Mouse (Mus musculus): Measurements from ENCODE around the gene Map3k5.

Map3k5 gene

DNA sequence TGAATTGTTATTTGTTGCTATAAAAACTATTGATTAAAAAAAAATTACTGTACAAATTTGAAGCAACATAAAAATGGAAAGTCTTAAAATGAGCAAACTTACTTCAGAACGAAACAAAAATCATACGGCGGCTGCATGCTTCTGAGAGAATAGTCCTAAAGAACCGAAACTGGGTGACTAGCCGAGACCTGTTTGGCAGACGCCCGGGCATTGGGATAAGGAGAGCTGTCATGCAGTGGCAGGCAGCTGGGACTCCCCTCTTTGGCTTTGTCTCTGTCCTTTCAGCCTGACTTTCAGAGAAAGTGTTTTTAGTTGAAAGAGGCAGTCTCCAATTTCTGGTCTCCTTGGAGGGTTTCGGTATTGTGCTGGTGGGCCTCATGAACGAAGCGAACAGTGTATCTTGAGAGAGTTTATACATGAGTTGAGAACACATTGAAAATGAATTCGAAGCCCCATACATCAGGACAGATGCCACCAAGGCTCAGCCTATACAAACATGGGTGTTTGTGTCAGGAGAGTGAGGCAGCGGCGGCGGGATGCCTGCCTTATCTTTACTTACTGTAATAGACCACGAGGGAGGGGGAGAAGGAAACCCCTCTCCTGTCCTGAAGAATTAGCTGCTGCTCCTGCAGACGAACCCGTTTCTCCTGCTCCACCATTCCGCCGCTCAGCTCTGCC, 235.8 kb downstream of the Map3k5 start:
- DNase-seq = no peak

DNA sequence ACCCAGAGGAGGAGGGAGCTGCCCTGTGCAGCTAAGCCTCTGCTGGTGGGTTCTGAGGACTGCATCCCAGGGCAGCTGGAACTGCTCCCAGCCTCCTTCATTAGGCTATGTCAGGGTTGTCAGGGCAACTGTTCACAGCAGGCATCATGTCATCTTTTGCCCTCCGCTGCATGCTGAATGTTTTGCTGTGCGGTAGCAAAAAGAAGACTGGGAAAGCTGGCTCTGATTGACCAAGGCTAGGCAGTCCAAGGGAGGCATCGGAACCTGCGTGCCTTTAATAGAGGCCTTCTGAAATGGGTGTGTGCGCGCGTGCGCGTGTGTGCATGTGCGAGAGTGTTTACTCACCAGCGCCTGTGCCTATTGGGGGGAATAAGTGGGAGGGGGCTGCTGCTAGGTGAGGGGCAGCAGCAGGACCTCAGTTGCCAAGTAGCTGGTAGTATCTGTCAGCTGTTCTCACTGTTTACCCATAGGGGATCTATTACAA, 236.4 kb downstream of the Map3k5 start:
- DNase-seq = peak; percentile 89

DNA sequence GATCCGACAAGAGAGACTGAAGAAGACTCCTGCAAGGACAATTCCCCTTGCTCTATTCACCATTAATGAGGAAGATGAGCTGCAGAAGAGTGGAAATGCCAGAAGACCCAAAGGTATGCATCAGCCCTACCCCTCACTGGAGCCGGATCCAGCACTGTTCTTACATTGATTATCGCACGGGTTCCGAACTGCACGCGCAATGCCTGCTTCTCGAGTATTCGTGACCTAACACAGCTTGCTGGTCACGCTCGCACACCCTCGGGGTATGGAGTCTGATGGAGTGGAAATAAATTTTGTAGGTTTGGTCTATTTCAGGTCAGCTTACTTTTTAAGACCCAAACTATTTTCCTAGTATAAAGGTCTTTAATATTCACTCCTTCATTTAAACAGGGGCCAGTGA, 236.9 kb downstream of the Map3k5 start:
- DNase-seq = peak; percentile 81

DNA sequence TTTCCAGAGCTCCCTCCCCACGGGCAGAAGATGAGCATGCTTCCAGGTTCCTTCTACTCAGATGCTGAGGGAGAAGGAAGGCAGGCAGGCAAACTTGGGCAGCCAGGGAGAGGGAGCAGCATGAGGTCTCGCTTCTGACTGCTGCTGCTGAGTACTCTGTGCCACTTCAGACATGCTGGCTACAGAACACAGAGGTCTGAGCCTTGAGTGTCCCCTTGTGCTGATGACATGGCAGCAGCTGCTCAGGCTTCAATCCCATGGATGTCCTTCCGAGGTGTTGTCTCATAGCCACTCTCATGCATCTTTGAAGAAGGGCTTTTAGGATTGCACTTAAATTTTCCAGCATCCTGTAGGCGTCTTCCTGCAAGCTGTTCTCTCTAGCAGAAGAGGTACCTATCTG, 237.5 kb downstream of the Map3k5 start:
- DNase-seq = no peak

DNA sequence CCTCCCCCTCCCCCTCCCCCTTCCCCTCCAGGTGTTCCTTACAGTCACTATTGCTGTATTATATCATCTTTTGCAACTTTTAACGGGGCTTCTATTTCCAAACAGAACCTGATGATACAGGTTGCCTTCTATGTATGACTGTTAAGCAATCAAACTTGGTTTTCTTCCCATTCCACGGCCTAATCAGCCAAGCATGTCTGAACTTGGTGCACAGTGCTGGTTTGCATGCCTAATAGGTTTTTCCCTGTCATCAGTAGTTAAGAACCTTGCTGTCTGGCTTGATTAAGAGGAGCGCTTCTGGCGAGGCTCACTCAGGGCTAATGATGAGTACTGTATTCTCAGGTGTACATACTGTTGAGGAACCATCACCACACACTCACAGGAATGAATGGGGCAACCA, 239.5 kb downstream of the Map3k5 start:
- DNase-seq = peak; percentile 73

DNA sequence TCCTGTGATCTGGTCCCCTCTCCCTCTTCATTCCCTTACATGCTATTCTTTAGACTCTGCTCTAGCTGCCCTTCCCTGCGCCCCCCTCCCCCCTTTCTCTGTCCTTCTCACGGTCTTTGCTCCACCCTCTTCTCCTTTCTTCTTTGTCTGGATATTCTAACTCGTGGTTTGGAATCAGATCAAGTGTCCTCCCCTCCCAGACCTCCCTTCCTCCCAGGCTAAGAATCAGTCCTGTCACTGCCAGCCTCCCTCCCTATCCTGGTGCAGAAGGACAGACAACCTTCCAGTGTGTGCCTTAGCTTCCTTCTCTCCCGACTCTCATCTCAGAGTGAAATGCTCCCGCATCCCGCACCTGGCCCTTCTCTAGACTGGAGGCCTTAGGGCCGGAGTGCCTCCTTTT, 241.8 kb downstream of the Map3k5 start:
- DNase-seq = no peak

DNA sequence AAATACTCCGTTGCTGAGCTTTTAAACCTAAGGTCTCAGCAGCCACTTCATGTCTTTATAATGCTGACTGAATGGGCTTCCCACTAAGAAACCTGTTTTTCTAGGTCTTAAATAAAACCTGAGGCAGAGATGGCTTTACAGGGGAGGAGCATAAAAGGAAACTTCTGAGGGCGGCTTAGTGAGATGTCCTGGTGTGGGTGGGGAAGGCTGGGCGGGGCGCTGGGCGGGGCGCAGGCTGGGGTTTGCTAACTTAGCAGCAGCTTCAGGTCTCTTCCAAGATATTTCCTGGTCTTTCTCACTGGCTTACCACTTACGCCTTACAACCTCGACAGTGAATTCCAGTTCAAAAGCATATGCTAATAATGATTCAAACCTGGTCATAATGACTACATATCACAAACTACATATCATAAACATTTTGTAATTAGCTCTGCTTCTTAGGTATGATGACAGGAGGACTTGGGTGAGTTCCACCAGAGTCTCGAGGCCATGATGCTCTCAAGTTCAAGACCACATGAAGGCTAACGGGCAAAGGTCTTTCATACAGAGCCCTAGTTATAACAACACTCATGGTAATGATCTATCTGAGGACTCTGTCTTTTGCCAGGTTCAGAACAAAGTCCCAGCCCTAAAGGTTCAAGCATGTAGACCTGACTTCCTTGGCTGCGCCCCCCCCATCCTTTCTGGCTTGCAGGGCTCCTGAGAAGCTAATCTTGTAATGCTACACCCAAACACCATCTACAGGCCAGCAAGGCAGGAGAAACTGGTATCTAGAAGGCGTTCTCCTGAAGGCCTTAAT, 244.7 kb downstream of the Map3k5 start:
- DNase-seq = peak; percentile 90

DNA sequence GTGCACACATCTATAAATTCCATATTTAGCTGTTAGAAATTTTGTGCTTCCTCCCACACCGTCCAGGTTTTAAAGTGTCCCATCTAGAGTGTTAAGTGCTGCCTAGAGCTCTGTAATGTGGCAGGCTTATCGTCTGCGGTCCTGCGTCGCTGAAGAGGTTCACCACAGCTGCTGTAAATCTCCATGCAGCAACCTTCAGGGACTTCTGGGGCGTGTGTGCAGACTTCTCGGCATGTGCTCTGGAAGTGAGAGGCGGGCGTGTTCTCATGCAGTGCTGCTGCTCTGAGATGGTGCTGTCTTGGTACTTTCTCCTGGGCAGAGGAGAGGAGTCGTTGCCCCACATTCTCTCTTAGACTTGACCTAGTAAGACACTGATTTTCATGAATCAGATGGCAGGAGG, 246.9 kb downstream of the Map3k5 start:
- DNase-seq = no peak

DNA sequence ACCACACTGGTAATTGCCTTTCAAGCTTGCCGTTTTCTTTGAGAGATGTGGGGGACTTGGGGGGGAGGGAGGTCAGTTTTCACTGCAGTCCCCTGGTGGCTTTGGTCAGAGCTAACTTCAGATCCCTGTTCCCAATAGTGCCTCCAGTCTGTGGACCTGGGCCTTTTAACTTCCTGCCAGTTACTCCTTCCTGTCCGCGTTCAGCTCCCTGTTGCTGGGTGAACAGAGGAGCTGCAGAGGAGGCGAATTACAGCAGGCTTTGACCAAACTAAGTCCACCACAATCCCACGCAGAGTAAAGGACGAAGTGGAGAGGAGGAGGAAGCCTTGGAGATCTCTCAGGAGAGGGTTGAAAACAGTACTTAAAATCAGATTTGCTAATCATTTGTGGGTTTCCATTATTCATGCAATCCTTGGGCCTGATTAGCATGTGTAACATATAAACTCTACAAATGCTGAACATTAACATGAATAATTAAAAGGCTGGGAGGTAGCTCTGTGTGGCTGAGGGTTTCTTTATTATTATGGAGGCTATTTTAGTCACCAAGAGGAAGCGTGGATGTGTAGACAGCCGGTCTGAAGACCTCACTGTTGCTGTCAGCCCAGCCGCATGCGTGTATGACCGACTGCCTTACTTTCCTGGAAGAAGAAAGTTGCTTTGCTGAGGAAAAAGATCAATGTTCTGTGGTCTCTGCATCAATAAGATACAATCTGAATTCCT, 247.6 kb downstream of the Map3k5 start:
- no peak for DNase-seq

DNA sequence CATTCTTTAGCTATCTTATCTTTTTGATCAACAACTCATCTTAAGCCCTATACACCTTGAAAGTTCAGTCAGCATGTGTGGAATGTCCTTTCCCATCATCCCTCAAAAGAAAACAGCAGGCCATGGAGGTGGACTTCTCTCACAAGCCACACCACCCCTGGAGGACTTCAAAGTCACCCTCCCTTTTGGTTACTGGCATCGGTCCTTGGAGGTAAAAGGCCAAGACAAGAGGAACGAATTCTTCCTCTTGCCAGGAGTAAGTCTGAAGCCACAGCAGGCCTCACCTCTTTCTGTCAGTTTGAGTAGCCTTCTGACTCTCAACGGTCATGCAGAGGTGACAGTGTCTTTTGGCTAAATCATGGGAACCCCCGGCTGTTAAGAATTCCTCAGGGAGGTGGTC, 250.1 kb downstream of the Map3k5 start:
- DNase-seq = peak; percentile 69

DNA sequence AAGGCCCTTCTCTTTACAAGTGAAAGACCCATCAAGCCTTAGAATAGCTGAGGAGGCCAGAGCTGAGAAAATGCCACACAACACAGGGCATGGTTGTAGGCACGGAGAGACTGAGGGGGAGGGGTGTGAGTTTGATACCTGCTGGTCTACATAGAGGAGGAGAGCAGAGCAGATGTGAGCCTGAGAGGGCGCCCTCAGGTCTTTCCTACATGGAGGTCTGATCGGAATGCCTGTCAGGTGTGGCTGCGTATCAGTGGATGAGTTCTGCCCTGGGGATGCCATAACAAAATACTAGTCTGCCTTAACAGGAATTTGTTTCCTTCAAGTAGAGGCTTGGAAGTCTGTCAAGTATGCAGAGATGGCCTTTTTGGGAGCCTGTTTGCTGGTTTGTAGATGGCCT, 251.0 kb downstream of the Map3k5 start:
- DNase-seq = no peak

DNA sequence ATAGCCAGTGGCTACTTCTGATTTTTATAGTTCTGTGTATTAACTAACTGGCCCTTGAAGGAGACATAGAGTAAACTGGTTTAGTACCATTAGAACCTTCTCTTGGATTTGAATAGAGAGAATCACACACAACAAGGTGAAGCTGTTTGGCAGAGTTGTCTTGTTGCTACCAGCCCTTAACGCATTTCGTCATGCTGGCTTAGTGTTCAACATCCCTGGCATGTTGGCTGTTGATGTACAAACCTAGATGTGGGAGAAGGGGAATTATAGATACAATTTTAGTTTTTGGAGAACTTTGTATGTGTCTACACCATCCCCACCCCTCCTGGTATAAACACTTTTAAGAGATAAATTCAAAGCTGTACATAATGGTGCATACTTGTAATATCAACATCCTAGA, 251.5 kb downstream of the Map3k5 start:
- no peak for DNase-seq

DNA sequence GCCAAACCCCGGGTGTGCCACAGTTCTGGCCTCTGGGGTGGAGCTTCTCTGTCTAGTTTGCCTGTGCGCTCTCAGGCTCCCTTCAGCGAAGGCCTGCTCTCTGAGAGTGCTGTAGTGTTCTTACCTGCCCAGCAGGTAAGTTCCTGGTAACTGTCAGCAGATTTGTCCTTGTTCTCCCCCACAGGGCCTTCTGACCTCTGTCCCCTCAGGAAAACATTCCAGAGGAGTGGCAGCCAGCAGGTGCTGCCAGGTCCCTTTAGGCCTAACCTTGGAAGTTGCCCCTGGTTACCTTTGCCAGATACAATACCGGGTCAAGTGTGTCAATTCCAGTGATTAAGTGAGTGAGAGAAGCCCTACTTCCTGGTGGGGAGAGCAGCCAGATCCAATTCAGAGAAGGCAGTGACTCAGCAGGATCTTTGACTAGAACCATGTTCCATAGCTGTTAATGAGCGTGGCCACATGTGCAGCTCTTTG, 252.6 kb downstream of the Map3k5 start:
- DNase-seq = peak; percentile 80

DNA sequence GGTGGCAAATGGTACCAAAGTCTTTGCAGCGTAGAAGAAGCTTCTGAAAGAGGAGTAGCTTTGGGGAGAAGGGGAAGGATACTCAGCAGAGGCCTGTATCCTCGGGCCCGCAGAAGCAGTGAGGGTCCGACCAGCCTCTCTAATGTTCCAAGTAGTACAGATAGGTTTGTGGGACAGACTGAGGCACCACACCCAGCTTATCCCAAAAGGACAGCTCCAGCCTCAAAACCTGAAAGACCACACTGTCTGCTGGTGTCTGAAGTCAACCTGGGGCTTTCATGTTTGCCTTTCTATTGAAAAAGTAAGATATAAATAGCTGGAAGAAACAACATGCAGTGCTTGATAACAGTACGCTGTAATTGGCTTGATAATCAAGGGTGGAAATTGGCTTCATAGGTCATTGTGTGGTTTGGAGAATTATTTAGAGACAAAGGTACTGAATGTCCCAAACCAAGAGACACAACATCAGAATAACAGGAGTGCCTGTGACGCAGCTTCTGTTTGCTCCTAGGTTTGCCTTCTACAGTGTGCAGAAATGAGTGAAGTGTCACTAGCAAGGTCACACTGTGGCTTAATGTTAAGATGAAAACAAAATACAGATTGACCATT, 256.0 kb downstream of the Map3k5 start:
- DNase-seq = no peak
